Mouse (Mus musculus): ENCODE measurements around the gene Triobp. TPM values are rescaled to one million over a fixed set of nuclear protein-coding genes. Genes with fewer than 3 reads are reported as not detected.

The Triobp gene
- polyA plus RNA-seq, 1 experiment from 2014 or later: 12.9 TPM

Small RNA genes lying within 50 kb of the gene (microRNA-seq; reads per million reads assigned to microRNA genes)
- gene Mir6956: 1.2 reads per million

Other genes with a start within 250 kb of the Triobp start
- 0.01 TPM in 1 of 2 replicates, not detected in the other for gene Elfn2, start 229.0 kb upstream of the Triobp start, polyA plus RNA-seq (2015; fragmentation: Nextera tagmentation; extraction: Ambion mirVana)
- 7.0 and 7.2 TPM in 2 replicates for gene Mfng, start 174.2 kb upstream of the Triobp start, polyA plus RNA-seq (2015; fragmentation: Nextera tagmentation; extraction: Ambion mirVana)
- gene Card10, start 144.7 kb upstream of the Triobp start, polyA plus RNA-seq (2015; fragmentation: Nextera tagmentation; extraction: Ambion mirVana): 1.1 and 1.3 TPM in 2 replicates
- 9.5 and 10.8 TPM in 2 replicates for gene Cdc42ep1, start 105.1 kb upstream of the Triobp start, polyA plus RNA-seq (2015; fragmentation: Nextera tagmentation; extraction: Ambion mirVana)
- 10.0 and 13.7 TPM in 2 replicates for gene Lgals2, start 92.2 kb upstream of the Triobp start, polyA plus RNA-seq (2015; fragmentation: Nextera tagmentation; extraction: Ambion mirVana)
- 20.7 and 23.7 TPM in 2 replicates for gene Gga1, start 70.5 kb upstream of the Triobp start, polyA plus RNA-seq (2015; fragmentation: Nextera tagmentation; extraction: Ambion mirVana)
- 0.15 and 0.16 TPM in 2 replicates for gene Gm49510, start 48.1 kb upstream of the Triobp start, polyA plus RNA-seq (2015; fragmentation: Nextera tagmentation; extraction: Ambion mirVana)
- 17.7 and 22.2 TPM in 2 replicates for gene Sh3bp1, start 48.0 kb upstream of the Triobp start, polyA plus RNA-seq (2015; fragmentation: Nextera tagmentation; extraction: Ambion mirVana)
- gene Pdxp, start 33.8 kb upstream of the Triobp start, polyA plus RNA-seq (2015; fragmentation: Nextera tagmentation; extraction: Ambion mirVana): 6.9 and 7.4 TPM in 2 replicates
- 683 and 710 TPM in 2 replicates for gene Lgals1, start 21.0 kb upstream of the Triobp start, polyA plus RNA-seq (2015; fragmentation: Nextera tagmentation; extraction: Ambion mirVana)
- gene Nol12, start 12.8 kb upstream of the Triobp start, polyA plus RNA-seq (2015; fragmentation: Nextera tagmentation; extraction: Ambion mirVana): 45.6 and 48.9 TPM in 2 replicates
- 85.3 and 101 TPM in 2 replicates for gene H1f0, start 80.7 kb downstream of the Triobp start, polyA plus RNA-seq (2015; fragmentation: Nextera tagmentation; extraction: Ambion mirVana)
- 0.13 and 0.20 TPM in 2 replicates for gene Galr3, start 94.2 kb downstream of the Triobp start, polyA plus RNA-seq (2015; fragmentation: Nextera tagmentation; extraction: Ambion mirVana)
- 47.9 and 49.6 TPM in 2 replicates for gene Ankrd54, start 115.2 kb downstream of the Triobp start, polyA plus RNA-seq (2015; fragmentation: Nextera tagmentation; extraction: Ambion mirVana)
- gene Eif3l, start 127.5 kb downstream of the Triobp start, polyA plus RNA-seq (2015; fragmentation: Nextera tagmentation; extraction: Ambion mirVana): 171 and 185 TPM in 2 replicates
- gene Micall1, start 161.2 kb downstream of the Triobp start, polyA plus RNA-seq (2015; fragmentation: Nextera tagmentation; extraction: Ambion mirVana): 1.0 and 1.2 TPM in 2 replicates
- 233 and 235 TPM in 2 replicates for gene Polr2f, start 193.3 kb downstream of the Triobp start, polyA plus RNA-seq (2015; fragmentation: Nextera tagmentation; extraction: Ambion mirVana)
- 0.61 and 0.74 TPM in 2 replicates for gene 1700088E04Rik, start 193.5 kb downstream of the Triobp start, polyA plus RNA-seq (2015; fragmentation: Nextera tagmentation; extraction: Ambion mirVana)
- gene Sox10, start 217.5 kb downstream of the Triobp start, polyA plus RNA-seq (2015; fragmentation: Nextera tagmentation; extraction: Ambion mirVana): 0.06 and 0.10 TPM in 2 replicates